Mouse (Mus musculus): ENCODE measurements around the gene Impg1. TPM values are rescaled to one million over a fixed set of nuclear protein-coding genes. Genes with fewer than 3 reads are reported as not detected.

Gene Impg1
- polyA plus RNA-seq, 1 experiment from 2014 or later, result not detected

DNA sequence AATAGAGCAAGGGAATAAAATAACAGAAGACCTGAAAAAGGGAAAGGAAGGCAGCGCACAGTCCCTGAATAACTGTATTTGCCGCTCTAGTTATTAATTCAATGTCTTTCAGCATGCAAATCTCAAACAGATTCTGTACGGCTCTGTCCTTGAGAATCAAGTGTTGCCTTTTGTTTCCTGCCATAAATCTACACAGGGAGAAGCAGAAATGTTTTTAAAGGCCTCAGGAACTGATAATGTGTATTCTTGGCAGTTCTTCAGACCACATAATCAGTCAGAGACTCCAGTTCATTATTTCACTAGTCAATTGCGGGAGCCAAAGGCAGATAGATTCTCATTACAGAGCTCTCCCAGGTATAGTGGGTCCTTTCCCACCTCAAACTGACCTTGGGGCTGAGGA, 82.6 kb downstream of the Impg1 start:
- Histone ChIP-seq H3K4me3 (no peak overlapping the region), H3K9ac (no peak overlapping the region), H3K27me3 (no peaks in the 10 kb centered on the region), H3K27ac (no peak overlapping the region), H3K4me1 (replicated peaks) (no peaks in the 10 kb centered on the region), H3K9me3 (no peaks in the 10 kb centered on the region), H3K36me3 (no peaks in the 10 kb centered on the region), H3K4me2 (no peak overlapping the region)
- ATAC-seq (ENCODE audit: low FRiP score), result no peak
- 87% methylated on average over 4 of the region's 4 CpGs for WGBS

DNA sequence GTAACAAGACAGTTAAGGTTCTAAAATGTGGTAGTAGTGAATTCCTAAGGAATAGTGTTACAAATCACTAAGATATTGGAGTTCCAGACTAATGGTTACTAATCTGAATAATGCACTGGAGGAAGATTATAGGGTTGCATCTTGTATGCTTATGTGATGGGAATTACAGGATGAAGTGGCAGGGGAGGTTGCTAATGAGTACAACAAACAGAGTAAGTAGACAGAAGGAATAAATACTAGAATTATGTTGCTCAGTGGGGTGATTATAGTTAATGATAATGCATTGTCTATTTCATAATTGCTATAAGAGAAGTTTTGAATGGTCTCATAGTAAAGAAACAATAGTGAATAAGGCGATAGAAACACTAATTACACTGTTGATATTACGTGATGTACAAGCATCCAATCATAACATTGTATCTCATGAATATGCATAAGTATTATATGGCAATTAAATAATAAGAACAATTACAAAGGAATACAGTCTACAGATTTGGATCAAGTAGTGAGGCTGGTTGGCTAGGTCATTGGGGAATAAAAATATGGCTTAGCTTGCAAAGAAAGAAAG, 85.1 kb downstream of the Impg1 start:
- 82% methylated on average over 2 of the region's 2 CpGs for WGBS
- Histone ChIP-seq H3K4me3 (no peak overlapping the region), H3K4me2 (no peak overlapping the region), H3K9ac (no peak overlapping the region), H3K27ac (no peak overlapping the region), H3K27me3 (no peaks in the 10 kb centered on the region), H3K4me1 (replicated peaks) (no peaks in the 10 kb centered on the region), H3K9me3 (no peaks in the 10 kb centered on the region), H3K36me3 (no peaks in the 10 kb centered on the region)
- peak; percentile 28; the same call in 1 of the 2 replicates for ATAC-seq (ENCODE audit: low FRiP score)

DNA sequence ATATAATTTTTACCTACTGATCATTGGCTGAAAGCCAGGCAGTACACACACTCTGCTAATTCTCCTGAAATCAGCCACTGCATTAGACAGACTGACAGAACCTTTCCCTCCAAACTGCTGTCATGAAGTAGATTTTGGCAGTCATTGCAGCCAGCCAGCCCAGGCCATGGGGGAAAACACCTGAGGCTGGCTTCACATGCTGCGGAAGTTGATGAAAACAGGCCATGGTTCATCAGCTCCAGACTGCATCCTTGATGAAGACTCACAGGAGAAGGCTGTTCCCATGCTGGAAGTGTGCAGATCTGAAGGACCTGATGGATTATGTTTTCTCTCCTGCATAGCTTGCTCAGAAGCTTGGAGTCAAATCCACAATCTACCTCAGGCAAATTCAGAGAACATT, 91.2 kb downstream of the Impg1 start:
- no peaks in the 10 kb centered on the region for H3K9me3 ChIP-seq
- no peaks in the 10 kb centered on the region for H3K27me3 ChIP-seq
- no peak for ATAC-seq (ENCODE audit: low FRiP score)
- WGBS, result 77% methylated on average over 1 of the region's 1 CpGs
- no peak overlapping the region for H3K4me2 ChIP-seq
- no peaks in the 10 kb centered on the region for H3K36me3 ChIP-seq
- H3K9ac ChIP-seq, result no peak overlapping the region
- H3K4me1 ChIP-seq (replicated peaks), result no peaks in the 10 kb centered on the region
- H3K27ac ChIP-seq, result no peak overlapping the region
- no peak overlapping the region for H3K4me3 ChIP-seq

DNA sequence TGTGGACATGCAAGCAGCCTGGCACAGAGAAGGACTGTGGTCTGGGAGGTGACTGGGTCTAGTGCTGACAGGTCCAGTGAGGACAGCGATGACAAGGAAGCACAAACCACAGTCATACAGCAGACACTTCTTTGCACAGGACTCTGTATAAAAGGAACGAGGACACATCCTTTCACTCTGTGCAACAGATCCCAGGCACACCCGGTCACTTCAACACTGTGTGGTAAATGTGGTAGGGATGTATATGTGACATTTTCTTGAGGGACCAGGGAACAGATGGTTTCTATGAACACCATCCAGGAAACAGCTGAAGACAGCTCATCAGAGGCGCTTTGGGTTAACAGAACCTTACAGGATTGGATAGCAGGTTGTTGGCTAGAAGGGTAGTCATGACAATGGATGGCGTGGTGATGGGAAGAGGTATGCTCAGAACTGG, 92.0 kb downstream of the Impg1 start:
- Histone ChIP-seq H3K9ac (no peak overlapping the region), H3K36me3 (no peaks in the 10 kb centered on the region), H3K4me2 (no peak overlapping the region), H3K27me3 (no peaks in the 10 kb centered on the region), H3K27ac (no peak overlapping the region), H3K4me1 (replicated peaks) (no peaks in the 10 kb centered on the region), H3K9me3 (no peaks in the 10 kb centered on the region), H3K4me3 (no peak overlapping the region)
- no peak for ATAC-seq (ENCODE audit: low FRiP score)
- WGBS, result 85% methylated on average over 5 of the region's 5 CpGs

DNA sequence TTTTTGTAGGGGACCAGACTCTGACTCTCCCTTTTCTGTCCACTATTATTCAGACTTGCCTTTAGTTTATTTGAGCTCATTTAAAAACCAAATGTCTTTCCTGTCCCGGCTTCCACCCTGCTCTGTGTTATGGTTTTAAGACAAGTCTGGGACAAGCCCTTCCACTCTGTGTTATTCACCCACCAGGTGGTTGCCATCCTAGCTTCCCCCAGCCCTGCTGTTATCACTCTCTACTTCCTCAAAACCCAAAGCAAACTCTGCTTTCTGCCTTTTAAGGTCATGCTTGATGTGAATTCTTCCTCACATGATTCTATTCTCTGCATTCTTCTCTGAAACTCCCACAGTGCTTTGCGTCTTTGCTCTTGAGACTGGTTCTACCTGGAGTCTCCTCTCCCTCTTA, 96.6 kb downstream of the Impg1 start:
- no peak overlapping the region for H3K4me3 ChIP-seq
- no peak overlapping the region for H3K27ac ChIP-seq
- H3K27me3 ChIP-seq, result no peaks in the 10 kb centered on the region
- no peaks in the 10 kb centered on the region for H3K36me3 ChIP-seq
- WGBS, result 64% methylated on average over 2 of the region's 2 CpGs
- no peaks in the 10 kb centered on the region for H3K4me1 ChIP-seq (replicated peaks)
- no peak for ATAC-seq (ENCODE audit: low FRiP score)
- no peak overlapping the region for H3K9ac ChIP-seq
- no peaks in the 10 kb centered on the region for H3K9me3 ChIP-seq
- no peak overlapping the region for H3K4me2 ChIP-seq

DNA sequence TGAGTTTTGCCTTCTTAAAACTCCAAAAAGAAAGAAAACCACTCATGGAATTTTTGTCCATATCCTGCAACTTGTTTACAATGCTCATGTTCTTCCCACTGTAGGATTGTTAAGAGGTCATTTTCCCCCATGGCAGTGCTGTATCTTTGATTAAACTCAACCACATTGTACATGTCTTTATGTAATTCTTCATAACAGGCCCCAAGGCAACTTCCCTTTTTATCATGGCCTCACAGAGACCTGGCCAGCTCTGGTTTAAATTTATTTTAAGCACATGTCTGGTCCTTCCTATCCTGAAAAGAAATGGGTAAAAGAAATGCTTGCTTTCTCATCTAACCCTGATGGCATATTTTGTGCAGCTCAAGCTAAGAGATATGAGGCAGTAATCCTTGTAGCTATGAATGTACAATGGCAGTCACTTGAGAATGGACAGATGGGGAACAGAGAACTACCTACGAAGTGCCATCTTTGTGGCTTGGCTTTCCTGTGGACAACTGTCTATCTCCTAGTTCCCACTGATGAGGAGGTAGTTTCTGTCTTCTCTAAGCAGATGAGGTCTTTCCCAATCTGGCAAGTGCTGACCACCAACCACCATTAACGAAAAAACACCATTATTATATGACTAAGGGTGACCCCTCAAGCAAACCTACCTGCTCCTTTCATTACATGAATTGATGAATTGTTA, 97.6 kb downstream of the Impg1 start:
- no peaks in the 10 kb centered on the region for H3K9me3 ChIP-seq
- no peak for ATAC-seq (ENCODE audit: low FRiP score)
- H3K4me3 ChIP-seq, result no peak overlapping the region
- H3K4me1 ChIP-seq (replicated peaks), result no peaks in the 10 kb centered on the region
- 91% methylated on average over 2 of the region's 2 CpGs for WGBS
- no peaks in the 10 kb centered on the region for H3K27me3 ChIP-seq
- no peak overlapping the region for H3K27ac ChIP-seq
- no peak overlapping the region for H3K9ac ChIP-seq
- no peak overlapping the region for H3K4me2 ChIP-seq
- no peaks in the 10 kb centered on the region for H3K36me3 ChIP-seq

DNA sequence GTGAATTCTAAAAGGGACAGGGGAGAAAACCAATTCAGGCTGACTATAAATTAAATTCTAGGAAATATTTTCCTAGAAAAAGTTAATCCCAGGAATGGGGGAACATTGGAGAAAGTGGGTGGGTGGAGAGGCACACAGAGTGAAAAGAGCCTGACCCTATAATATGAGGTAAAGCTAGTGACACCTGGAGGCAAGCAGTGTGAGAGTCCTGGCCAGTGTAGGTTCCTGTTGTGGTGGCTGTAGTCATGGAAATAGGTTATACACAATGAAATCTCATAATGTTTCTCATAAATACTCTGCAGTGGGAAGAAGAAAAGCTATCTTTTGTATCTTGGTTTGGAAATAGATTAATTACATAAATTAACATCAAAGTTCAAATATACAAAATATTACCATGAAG, 105.2 kb downstream of the Impg1 start:
- Histone ChIP-seq H3K4me1 (replicated peaks) (no peaks in the 10 kb centered on the region), H3K27ac (no peak overlapping the region), H3K9me3 (no peaks in the 10 kb centered on the region), H3K36me3 (no peaks in the 10 kb centered on the region), H3K4me2 (no peak overlapping the region), H3K9ac (no peak overlapping the region), H3K4me3 (no peak overlapping the region), H3K27me3 (no peaks in the 10 kb centered on the region)
- ATAC-seq (ENCODE audit: low FRiP score), result no peak

DNA sequence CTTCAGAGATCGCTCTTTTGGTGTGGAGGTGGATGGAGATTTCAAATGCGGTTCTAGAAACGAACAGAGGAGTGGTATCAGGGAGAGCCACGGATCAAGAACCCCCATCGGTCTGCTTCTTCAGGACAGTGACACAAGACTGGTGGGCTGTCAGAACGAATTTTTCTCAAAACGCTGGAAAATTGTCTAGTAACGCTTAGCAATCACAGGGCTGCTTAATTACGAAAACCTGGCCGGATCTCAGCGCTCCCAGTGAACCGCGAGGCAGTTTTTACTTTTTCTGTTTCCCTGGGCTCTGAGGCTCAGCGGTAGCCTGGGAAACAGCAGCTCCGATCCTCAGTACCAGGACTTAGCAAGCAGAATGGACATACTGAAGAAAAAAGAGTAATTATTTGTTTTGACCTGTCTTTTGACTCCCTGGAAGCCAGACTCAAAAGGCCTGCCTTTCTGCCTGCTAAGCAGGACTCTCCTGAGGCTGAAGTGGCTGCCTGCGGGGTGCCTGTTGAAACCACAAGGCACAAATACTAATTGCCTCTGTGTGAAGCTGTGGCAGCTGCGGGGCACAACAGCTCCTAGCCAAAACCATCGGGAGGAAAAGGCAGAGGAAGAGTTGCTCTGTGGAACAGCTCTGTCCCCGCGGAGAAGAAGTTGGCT, 113.5 kb downstream of the Impg1 start:
- Histone ChIP-seq H3K4me3 (no peak overlapping the region), H3K36me3 (no peaks in the 10 kb centered on the region), H3K27me3 (0 out of 2 replicates have a peak, but pooled peaks cover 9% of the 10 kb centered on the region), H3K4me2 (peak overlapping the region; percentile 42), H3K9me3 (no peaks in the 10 kb centered on the region), H3K9ac (no peak overlapping the region), H3K4me1 (replicated peaks) (no peaks in the 10 kb centered on the region), H3K27ac (no peak overlapping the region)
- 20% methylated on average over 20 of the region's 20 CpGs for WGBS
- ATAC-seq (ENCODE audit: low FRiP score), result peak; percentile 74

DNA sequence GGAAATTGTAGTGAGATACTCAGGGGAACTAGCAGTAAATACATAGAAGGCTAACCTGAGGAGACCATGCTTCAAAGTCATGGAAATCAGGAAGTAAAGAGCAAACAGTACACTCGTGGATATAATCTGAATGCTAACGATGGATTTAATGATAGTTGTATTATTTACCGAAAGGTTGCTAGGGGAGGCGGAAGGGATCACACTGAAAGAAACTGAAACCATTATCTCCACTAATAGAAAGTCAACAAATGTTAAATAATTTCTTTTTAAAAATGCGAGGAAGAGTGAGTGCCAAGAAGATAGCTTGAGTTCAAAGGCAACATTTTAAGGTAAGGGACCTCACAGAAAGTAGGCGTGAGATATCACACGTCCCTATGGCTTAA, 114.0 kb downstream of the Impg1 start:
- H3K36me3 ChIP-seq, result no peaks in the 10 kb centered on the region
- WGBS, result 63% methylated on average over 7 of the region's 7 CpGs
- H3K9ac ChIP-seq, result no peak overlapping the region
- H3K27ac ChIP-seq, result no peak overlapping the region
- no peak overlapping the region for H3K4me3 ChIP-seq
- H3K9me3 ChIP-seq, result no peaks in the 10 kb centered on the region
- H3K4me2 ChIP-seq, result peak overlapping the region; percentile 42
- no peak for ATAC-seq (ENCODE audit: low FRiP score)
- 0 out of 2 replicates have a peak, but pooled peaks cover 9% of the 10 kb centered on the region for H3K27me3 ChIP-seq
- H3K4me1 ChIP-seq (replicated peaks), result no peaks in the 10 kb centered on the region

DNA sequence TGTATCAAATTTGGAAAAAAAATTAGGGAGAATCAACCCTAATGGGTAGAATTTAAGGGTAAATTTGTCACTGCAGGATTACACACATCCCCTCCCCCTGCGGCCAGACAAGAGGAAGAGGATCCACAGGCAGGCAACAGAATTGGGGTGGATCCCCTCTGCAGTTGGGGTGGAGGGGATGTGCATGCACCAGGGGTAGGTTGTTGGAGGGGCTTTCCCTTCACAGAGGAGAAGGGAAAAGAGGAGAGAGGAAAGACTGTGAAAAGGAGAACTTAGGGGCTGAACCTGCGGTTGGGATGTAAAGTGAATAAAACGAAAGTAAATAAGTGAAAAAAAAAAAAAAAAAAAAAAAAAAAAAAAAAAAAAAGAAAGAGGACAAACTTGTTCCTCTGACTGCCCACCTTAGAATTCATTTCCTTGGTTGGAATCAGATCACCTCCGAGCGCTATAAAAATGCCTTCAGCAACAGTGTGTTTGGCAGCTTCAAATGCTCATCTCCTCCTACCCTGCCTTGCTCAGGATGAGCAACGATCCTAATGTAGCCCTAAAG, 120.8 kb downstream of the Impg1 start:
- no peak for ATAC-seq (ENCODE audit: low FRiP score)
- Histone ChIP-seq H3K9me3 (no peaks in the 10 kb centered on the region), H3K4me1 (replicated peaks) (no peaks in the 10 kb centered on the region), H3K36me3 (no peaks in the 10 kb centered on the region), H3K9ac (no peak overlapping the region), H3K4me3 (no peak overlapping the region), H3K27ac (no peak overlapping the region), H3K27me3 (no peaks in the 10 kb centered on the region), H3K4me2 (no peak overlapping the region)
- WGBS, result 92% methylated on average over 6 of the region's 6 CpGs

DNA sequence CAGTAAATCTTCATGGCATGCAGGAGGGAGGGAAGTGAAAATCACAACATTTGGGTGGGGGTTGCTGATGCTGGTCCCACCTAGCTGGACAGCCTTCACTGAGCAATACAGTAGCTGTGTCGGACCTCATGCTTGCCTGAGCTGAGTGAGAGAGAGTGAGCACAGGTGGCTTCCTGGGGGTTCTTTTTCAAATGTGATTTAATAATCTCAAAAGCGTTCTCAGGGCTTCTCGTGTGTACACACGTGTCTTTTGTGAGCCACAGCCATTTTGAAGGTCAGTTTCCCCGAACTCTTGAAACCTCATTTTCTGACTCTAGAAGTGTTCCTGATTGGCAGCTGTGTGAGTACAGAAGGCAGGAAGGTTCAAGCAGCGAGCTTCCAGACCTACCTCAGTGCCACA, 122.8 kb downstream of the Impg1 start:
- Histone ChIP-seq H3K4me1 (replicated peaks) (no peaks in the 10 kb centered on the region), H3K27ac (no peak overlapping the region), H3K4me3 (no peak overlapping the region), H3K4me2 (no peak overlapping the region), H3K9me3 (no peaks in the 10 kb centered on the region), H3K9ac (no peak overlapping the region), H3K36me3 (no peaks in the 10 kb centered on the region), H3K27me3 (no peaks in the 10 kb centered on the region)
- 91% methylated on average over 6 of the region's 6 CpGs for WGBS
- no peak for ATAC-seq (ENCODE audit: low FRiP score)

DNA sequence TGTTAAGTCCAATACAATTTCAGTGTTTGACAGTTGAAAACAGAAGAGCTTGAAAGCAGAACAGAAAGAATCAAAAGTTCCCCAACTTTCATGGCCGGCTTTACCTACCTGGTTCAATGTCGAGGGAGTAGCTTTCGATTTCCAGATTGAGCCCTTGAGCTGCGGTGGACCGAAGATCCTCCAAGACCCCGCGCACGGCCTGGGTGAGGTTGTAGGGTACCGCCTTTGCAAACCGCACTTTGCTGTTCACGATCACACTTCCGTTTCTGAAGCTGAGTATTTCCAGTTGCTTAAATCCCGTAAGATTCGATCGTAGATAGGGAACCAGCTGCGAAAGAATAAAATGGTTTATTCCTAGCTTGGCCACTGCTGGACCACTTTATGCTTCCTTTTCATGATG, 123.5 kb downstream of the Impg1 start:
- no peaks in the 10 kb centered on the region for H3K4me1 ChIP-seq (replicated peaks)
- H3K9ac ChIP-seq, result no peak overlapping the region
- ATAC-seq (ENCODE audit: low FRiP score), result no peak
- H3K27me3 ChIP-seq, result no peaks in the 10 kb centered on the region
- 98% methylated on average over 16 of the region's 16 CpGs for WGBS
- H3K9me3 ChIP-seq, result no peaks in the 10 kb centered on the region
- H3K4me3 ChIP-seq, result no peak overlapping the region
- no peaks in the 10 kb centered on the region for H3K36me3 ChIP-seq
- no peak overlapping the region for H3K4me2 ChIP-seq
- H3K27ac ChIP-seq, result no peak overlapping the region

DNA sequence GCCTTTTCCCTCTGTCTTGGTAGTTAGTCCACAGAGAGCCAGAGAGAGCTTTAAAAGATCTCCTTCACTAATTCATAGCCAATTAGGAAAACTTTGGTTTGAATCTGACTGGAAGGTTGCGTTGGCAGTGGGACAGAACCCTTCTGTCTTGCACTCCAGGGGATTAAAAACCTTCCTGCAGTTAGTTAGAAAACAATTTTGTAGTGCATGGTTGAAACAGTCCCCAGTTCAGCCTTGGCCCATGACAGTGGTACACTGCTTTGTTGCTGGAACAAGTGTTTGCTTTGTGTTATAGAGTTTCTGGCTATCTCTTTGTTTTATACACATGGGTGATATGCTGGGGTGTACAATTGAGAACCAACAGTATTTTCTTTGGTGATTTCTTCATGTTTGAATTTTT, 124.4 kb downstream of the Impg1 start:
- Histone ChIP-seq H3K27ac (no peak overlapping the region), H3K9ac (no peak overlapping the region), H3K4me3 (no peak overlapping the region), H3K9me3 (no peaks in the 10 kb centered on the region), H3K4me1 (replicated peaks) (no peaks in the 10 kb centered on the region), H3K36me3 (no peaks in the 10 kb centered on the region), H3K27me3 (no peaks in the 10 kb centered on the region), H3K4me2 (no peak overlapping the region)
- WGBS, result 67% methylated on average over 1 of the region's 1 CpGs
- ATAC-seq (ENCODE audit: low FRiP score), result no peak

Measured in hindbrain, embryonic 13.5 days (tissue).